Mouse (Mus musculus): ENCODE data around the gene Dkk1.

GRCm38 (mm10) chr19:30553740-30554139 is 4.3 kb upstream of the Dkk1 start:
- TF ChIP-seq GATA1 (IDR thresholded peaks at IDR 0.05; ENCODE audit: borderline replicate concordance, low read length) (no peak), FLI1 (IDR thresholded peaks at IDR 0.05; ENCODE audit: low read length) (no peak)

All from megakaryocyte, embryonic 14.5 days (primary cell).